Mouse (Mus musculus) B cell, adult 67 days (primary cell): ENCODE measurements around the gene Pip5k1a. TPM values are rescaled to one million over a fixed set of nuclear protein-coding genes. Genes with fewer than 3 reads are reported as not detected.

Experiments used
- total RNA-seq, 2 experiments: library from RNA; stranded (reverse); gene quantifications; 4 replicates each; pipeline ENCODE4 v1.2.4; 2023

The Pip5k1a gene
- 10 to 100 TPM; 38.6 to 42.9 TPM for total RNA-seq

GRCm38 (mm10) chr3:95106338-95107117, at the start of gene Pip5k1a:
Gene Pip5k1a, minus strand, starts transcription at chr3:95106930.

GRCm38 (mm10) chr3:95141952-95142616, 35.4 kb upstream of the Pip5k1a start, which contains the start of gene Tnfaip8l2:
Gene Tnfaip8l2, minus strand, starts transcription at chr3:95142360.

GRCm38 (mm10) chr3:95133680-95134101, 27.0 kb upstream of the Pip5k1a start, which contains the start of the genes Scnm1 and Lysmd1:
Gene Scnm1, minus strand, starts transcription at chr3:95134011.
Gene Lysmd1, plus strand, starts transcription at chr3:95134088.

GRCm38 (mm10) chr3:95124246-95124645, 17.5 kb upstream of the Pip5k1a start, which contains the start of gene Tmod4:
Gene Tmod4, plus strand, starts transcription at chr3:95124476.

GRCm38 (mm10) chr3:95110911-95111726, 4.4 kb upstream of the Pip5k1a start, which contains the start of gene Vps72:
Gene Vps72, plus strand, starts transcription at chr3:95111022.

GRCm38 (mm10) chr3:95042166-95042837, 64.4 kb downstream of the Pip5k1a start, which contains the start of gene Psmd4:
Gene Psmd4, minus strand, starts transcription at chr3:95042614.

GRCm38 (mm10) chr3:95015337-95015872, 91.3 kb downstream of the Pip5k1a start, which contains the start of gene Zfp687:
Gene Zfp687, minus strand, starts transcription at chr3:95015448.

Other genes with a start within 250 kb of the Pip5k1a start
- gene Psmb4, start 220.0 kb downstream of the Pip5k1a start, total RNA-seq, result 100 to 1,000 TPM; 197 to 231 TPM
- 1 to 10 TPM; 2.8 to 3.1 TPM for gene Selenbp1, start 173.9 kb downstream of the Pip5k1a start, total RNA-seq
- gene Rfx5, start 152.9 kb downstream of the Pip5k1a start, total RNA-seq, result 100 to 1,000 TPM; 124 to 129 TPM
- 10 to 100 TPM; 80.9 to 85.0 TPM for gene Pi4kb, start 132.2 kb downstream of the Pip5k1a start, total RNA-seq
- 10 to 100 TPM; 59.3 to 65.1 TPM for gene Zfp687, start 91.5 kb downstream of the Pip5k1a start, total RNA-seq
- gene Psmd4, start 64.3 kb downstream of the Pip5k1a start, total RNA-seq, result 100 to 1,000 TPM; 116 to 124 TPM
- gene Vps72, start 4.1 kb upstream of the Pip5k1a start, total RNA-seq, result 10 to 100 TPM; 65.6 to 66.7 TPM
- 1 to 10 TPM; 1.4 to 2.9 TPM for gene Tmod4, start 17.5 kb upstream of the Pip5k1a start, total RNA-seq
- 10 to 100 TPM; 78.0 to 81.5 TPM for gene Scnm1, start 27.1 kb upstream of the Pip5k1a start, total RNA-seq
- 10 to 100 TPM in 1 of 2 experiments, 1 to 10 TPM in 1; 9.6 to 10.1 TPM for gene Lysmd1, start 27.2 kb upstream of the Pip5k1a start, total RNA-seq
- gene Tnfaip8l2, start 35.4 kb upstream of the Pip5k1a start, total RNA-seq, result 10 to 100 TPM; 45.4 to 56.4 TPM
- 1 to 10 TPM in 1 of 2 experiments, under 1 TPM in 1; 0.41 to 1.2 TPM for gene Sema6c, start 53.5 kb upstream of the Pip5k1a start, total RNA-seq
- 10 to 100 TPM; 89.1 to 90.6 TPM for gene Gabpb2, start 111.0 kb upstream of the Pip5k1a start, total RNA-seq
- gene Cdc42se1, start 121.8 kb upstream of the Pip5k1a start, total RNA-seq, result 100 to 1,000 TPM; 225 to 246 TPM
- 1 to 10 TPM; 8.9 to 9.2 TPM for gene Mllt11, start 125.2 kb upstream of the Pip5k1a start, total RNA-seq
- gene Gm128, start 134.7 kb upstream of the Pip5k1a start, total RNA-seq, result under 1 TPM in 1 of 2 experiments, not detected in 1; 0.70 TPM
- gene Bnipl, start 144.3 kb upstream of the Pip5k1a start, total RNA-seq, result not detected
- 10 to 100 TPM; 38.4 to 39.0 TPM for gene Mindy1, start 174.4 kb upstream of the Pip5k1a start, total RNA-seq
- gene Prune1, start 175.1 kb upstream of the Pip5k1a start, total RNA-seq, result 10 to 100 TPM; 14.6 to 16.5 TPM
- 1 to 10 TPM; 1.2 to 2.8 TPM for gene Anxa9, start 200.2 kb upstream of the Pip5k1a start, total RNA-seq
- 100 to 1,000 TPM; 139 to 152 TPM for gene Cers2, start 207.9 kb upstream of the Pip5k1a start, total RNA-seq